Mouse (Mus musculus) testis, postnatal 10 days (tissue): ENCODE data around the gene B4galnt2.
A peak's percentile ranks its signal among the peaks of the same experiment; 100 is the strongest.
"Not testable (repeated sequence)": the region's sequence is repeated elsewhere in the genome, so short reads cannot be mapped to it uniquely, and the experiment has no call there.

Experiments
- DNase-seq: peaks from one replicate; pipeline ENCODE4 v3.0.0; 2021; ENCODE audit warnings: low spot score

B4galnt2 gene

DNA sequence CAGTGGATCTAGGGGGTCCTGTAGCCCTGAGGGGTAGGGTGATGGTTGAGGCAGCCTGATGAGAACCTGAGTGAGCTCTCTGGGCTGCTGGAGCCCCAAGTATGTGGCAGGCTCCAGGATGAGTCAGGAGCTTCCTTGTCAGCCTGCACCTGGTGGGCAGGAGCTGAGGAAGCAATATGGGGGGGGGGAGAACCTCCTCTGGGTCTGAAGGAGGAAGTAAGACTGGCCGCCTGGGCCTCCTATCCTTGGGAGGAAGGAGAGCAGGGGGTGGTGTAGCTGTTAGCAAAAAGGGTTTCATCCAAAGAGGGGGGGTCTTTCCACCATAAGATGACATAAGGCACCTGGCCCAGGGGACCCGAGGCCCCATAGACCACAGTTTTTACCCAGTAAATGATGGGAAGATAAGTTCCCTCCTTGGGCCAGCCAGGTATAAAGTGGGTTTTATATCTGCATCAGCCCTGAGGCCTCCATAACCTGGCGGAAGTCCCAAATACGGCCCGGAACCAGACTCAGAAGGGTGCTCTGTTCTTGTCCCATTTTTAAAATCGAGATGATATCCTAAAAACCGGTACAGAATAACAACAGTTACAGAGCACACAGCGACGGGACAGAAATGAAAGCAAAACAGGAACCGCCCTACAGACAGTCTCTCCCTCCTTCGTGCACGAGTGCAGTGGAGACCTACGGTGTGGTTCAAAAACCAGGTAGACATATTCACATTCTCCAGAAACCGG, 18.1 kb downstream of the B4galnt2 start:
- DNase-seq, result no peak

DNA sequence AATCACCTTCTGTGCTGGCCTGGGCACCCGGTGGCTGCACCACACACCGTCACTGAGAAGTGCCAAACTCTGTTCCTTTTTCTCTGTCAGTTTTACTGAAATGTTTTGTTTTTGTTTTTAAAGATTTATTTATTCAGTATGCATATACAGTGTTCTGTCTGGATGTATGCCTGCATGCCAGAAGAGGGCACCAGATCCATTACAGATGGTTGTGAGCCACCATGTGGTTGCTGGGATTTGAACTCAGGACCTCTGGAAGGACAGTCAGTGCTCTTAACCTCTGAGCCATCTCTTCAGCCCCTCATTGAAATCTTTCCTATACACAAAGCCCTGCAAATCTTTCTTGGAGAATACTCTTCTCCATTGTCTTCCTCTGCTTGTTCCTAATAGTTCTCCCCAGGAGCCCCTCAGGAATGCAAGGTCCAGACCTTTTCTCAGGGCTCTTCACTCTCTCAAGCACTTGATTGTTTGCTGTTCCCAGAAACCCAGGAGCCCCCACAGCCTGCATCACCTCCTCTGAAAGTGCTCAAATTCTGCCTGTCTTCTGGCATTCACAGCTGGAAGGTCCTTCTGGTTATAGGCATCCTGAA, 24.1 kb downstream of the B4galnt2 start:
- no peak for DNase-seq

DNA sequence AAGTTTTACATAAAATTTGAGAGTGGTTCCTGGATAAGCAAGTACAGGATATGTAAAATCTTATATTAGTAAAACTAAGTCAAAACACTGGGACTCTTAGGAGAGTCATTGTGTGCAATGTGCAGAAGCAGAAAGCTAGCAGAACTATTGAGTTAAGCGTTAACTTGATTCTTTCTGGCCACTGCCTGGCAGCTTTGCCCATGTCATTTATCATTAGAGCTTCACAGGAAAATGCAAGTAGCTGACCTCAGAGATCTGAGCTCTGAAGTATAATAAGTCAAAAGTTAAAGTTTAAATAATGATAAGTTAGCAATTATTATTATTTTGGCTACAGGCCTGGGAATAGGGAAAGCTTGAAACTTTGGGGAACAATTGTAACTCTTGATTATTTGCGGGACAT, 34.8 kb downstream of the B4galnt2 start:
- DNase-seq, result not testable (repeated sequence)

DNA sequence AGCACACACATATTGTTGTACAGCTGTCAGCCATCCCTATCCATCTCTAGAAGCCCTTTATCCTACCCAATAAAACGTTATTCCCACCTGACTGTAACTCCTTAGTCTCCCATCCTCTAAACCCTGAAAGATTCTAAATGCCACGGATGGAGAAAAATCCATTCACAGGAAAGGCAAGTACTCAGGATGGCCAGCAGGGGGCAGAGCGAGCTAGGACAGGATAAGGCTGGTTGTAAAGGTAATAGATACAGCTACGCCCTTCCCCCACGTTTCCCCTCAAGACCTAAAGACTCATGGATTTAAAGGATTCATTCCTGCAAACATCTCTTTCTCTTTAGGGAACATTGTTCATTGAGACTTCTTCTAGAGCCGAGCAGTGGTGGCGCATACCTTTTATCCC, 38.4 kb downstream of the B4galnt2 start:
- DNase-seq, result peak; percentile 83

DNA sequence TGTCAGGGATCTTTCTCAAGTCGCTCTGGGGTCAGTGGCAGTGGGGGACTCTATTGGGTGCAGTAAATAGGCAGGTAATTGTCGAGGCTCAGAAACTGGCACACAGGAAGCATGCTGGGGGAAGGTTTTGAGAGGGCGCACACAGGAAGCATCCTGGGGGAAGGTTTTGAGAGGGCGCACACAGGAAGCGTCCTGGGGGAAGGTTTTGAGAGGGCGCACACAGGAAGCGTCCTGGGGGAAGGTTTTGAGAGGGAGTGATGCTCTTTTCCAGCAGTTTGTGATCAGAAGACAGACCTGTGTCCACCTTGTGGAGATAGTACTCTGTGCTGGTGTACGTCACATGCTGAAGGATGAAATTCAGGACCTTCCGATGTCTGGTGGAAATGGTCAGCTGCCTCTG, 38.9 kb downstream of the B4galnt2 start:
- no peak for DNase-seq

DNA sequence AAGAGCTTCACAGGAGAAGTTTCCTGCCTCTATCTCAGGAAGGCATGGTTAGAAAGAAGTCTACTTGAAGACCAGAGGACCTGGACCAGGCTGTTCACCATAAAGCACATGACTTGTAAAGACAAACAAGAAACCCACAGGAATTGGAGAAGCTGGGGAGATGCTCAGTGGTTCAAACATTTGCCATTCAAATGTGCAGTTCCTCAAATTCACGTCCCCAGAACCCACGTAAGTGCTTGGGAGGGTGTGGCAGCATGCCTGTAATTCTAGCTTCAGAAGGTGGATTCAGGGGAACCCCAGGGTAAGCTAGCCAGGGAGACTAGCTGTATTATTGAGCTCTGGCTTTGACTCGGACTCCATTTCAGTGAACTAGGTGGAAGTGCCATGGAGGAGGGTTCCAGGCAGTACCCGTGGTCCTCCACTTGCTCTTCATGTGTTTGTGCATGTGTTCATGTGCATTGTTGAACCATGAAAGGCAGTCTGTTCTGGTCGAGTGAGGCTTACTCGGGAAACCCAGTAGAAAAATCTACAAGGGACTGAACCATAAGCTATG, 44.7 kb downstream of the B4galnt2 start:
- no peak for DNase-seq

DNA sequence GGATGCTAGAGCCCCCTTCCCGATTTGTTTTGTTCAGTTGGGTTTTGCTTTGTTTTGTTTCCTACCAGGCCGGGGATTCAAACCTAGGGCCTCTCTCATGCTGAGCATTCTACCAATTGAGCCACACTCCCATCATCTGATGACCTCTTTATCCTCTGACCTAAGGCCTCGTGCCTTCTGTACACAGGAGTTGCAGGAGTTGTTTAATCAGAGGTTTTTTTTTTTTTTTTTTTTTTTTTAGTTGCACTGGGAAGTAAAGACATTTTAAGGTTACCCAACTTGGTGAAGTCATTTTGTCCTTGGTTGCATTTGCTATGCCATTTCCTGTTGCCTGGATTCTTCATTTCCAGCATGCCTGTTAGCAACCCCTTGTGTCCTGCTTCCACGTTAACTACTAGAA, 45.2 kb downstream of the B4galnt2 start:
- no peak for DNase-seq

DNA sequence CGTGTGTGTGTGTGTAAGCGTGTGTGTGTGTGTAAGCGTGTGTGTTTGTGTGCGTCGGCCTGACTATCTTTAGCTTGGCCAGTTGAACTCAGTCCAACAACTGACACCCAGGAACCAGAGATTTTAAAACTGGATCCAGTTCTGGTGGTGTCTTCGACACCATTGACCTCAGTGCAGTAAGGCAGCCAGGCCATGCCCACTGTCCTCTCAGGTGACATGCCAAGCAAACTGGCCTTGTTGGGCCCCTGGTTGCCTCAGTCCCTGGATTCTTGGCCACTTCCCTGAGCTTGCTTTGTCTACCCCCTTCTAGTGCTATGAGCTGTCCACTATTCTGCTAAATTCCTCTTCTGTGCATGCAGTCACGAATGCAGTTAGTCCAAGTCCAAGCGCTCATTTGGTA, 53.3 kb downstream of the B4galnt2 start:
- no peak for DNase-seq

DNA sequence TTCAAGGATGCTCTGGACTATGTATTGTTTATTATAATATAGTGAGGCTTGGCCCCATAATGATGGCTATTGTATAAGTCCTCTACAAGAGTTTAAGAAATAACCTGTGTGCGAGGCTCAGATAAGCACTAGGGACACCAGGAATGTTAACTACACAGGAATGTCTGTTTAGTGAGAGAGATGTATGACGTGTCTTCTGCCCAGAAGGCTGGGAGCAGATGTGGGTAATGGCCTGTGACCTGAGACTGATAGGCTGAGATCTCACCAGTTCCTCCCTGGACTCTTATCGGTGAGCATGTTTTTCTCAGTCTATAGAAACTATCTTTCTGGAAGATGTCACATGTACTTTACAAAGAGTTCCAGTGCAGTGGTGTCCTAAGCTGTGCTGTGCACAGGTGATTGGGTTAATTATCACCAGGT, 54.6 kb downstream of the B4galnt2 start:
- no peak for DNase-seq

DNA sequence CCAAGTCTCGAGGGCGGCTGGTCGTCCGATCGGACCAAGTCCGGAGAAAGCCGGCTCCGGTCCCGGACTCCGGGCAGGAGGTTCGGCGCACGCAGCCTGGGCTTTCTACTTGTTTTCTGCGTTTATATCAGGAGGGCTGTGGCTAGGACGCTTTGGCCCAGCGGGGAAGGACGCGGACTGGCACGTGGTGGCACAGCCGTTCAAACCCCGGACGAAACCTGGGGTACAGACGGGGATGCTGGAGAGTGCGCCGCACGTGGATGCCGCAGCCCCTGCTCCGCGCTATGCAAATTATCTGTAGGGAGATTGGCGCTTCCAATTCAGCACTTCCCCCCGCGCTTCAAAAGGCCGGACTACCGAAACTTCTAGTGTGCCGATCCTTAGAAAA, 55.2 kb downstream of the B4galnt2 start:
- DNase-seq, result no peak

DNA sequence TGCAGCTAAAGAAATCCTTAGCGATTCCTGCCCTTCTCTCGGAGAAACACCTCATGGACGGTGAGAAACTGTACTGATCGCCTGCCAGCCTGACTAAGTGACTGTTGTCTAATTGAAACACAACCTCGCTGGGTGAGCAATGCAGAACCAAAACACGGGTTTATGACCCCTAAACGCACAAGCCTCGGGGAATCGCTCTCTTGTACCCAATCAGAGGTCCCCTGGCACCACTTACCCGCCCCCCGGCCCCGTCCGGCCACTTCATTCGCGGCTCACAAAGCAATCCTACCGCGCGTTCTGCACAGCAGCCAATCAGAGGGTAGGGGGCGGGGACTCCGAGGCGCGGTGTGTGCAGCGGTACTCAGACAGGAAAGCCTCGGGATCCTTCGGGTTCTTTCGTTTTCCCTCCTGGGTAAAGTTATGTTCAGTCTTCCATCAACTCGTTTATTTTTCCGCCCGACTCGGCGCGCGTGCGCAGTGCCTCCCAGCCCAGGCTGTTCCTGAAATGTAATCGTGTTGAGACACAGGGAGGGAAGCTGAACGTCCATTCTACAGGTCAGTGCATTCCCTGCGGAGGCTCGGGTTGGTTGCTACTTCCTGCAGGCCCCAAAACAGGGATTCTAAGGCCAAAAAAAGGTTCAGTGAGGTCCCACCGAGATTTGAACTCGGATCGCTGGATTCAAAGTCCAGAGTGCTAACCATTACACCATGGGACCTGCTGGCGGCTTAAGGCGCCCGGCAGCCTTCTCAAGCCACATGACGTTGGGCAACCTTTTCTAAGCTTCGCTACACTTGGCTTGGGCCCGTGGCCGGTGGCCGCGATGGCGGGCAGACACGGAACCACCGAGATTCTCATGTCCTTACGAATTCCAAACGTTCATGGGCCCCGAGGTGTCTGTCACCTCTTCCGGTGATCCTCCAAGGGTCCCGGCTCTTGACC, 55.9 kb downstream of the B4galnt2 start:
- peak; percentile 97 for DNase-seq

DNA sequence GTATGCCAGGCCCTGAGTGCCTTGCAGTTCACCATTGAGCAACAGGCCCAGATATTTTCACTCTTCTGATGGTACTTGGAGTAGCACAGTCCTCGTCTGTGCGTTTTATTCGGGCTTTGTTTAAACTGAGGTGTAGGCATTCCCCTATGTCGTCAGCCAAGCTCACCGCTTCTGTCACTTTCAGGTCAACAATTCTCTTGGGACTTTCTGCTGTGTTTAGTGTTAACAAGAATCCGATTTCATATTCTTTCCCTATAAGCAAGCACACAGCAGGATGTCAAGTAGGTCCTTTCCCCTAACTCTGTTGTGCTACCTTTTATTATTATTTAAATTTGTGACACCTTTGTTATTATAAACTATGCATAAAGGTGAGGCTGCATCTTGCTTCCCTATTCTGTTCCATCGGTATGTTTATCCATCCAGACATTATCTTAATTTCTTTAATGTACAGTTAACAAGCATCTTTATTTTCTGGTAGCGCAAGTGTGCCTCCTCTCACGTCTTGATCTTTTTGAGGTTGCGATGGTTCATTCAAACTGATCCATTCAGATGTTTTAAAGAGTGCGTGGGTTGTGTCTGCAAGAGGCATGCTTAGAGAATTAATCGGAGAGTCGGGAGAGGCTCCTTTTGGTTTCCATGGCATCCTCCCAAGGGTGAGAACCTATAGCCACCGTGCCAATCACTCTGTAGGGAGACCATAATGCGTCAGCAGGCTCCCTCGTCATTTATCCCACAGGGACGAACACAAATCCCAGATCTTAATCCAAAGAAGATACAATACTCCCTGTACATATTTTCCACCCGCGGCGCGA, 56.8 kb downstream of the B4galnt2 start:
- no peak for DNase-seq

DNA sequence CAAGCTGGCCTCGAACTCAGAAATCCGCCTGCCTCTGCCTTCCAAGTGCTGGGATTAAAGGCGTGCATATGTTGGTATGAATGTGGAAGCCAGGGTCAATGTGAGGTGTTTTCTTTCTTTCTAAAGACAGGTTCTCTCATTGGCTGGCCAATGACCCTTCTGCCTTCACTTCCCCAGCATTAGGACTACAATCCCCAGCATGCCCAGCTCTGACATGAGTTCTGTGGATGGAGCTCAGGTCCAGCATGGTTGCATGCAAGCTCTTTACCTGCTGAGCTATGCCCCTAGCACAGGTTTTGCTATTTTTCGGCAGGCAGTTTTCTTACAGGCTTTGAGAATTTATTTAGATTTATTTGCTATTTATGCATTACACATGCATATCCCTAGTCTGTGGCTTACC, 57.4 kb downstream of the B4galnt2 start:
- no peak for DNase-seq

DNA sequence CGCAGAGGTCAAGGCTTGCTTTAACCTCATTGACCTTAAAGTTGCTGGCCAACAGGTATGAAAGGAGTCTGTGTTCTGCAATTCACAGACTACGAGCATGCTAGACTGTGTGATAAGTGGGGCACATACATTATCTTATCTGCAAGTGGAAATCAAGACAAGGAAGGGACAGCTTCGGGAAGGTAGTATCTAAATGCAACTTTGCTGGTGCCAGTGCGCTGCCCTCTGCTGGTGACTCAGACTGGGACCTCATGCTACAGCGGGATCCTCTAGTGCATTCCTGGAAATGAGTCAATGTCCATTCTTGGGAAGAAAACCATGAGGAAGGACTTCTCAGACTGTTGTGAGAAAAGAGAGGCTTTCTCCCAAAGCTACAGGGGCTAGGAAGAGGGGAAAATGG, 61.0 kb downstream of the B4galnt2 start:
- DNase-seq, result peak; percentile 81

DNA sequence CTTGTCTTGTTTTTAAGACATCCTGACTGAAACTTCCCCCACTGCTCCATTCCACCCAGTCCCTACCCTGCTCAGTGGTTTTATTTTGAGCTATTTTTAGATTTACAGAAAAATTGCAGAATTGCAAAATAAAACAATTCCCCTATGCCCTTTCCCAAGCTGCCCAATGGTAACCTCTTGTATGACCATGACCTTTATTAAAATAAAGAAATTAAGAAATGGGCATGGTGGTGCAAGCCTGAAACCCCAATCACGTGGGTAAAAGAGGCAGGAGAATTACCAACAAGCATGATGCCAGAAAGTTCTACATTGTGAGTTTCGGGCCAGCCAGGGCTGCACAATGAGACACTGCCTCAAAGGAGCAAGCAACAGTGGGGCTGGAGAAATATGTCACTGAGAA, 63.8 kb downstream of the B4galnt2 start:
- DNase-seq, result no peak

DNA sequence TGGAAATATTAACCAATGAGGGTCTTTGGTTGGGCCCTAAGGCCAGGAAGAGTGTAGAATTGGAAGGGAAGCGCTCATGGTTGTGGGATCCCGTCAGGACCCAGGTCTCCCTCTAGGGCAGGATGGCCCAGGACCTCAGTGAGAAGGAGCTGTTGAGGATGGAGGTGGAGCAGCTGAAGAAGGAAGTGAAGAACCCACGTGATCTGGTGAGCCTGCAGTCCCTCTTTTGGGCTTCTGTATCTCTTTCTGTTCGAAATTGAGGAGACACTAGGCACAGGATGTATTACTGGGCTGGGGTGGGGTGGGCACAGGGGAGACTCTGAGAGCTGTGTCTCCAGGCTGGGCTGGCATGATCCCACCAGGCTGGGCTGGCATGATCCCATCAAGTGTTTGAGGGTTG, 69.8 kb downstream of the B4galnt2 start:
- DNase-seq, result no peak

DNA sequence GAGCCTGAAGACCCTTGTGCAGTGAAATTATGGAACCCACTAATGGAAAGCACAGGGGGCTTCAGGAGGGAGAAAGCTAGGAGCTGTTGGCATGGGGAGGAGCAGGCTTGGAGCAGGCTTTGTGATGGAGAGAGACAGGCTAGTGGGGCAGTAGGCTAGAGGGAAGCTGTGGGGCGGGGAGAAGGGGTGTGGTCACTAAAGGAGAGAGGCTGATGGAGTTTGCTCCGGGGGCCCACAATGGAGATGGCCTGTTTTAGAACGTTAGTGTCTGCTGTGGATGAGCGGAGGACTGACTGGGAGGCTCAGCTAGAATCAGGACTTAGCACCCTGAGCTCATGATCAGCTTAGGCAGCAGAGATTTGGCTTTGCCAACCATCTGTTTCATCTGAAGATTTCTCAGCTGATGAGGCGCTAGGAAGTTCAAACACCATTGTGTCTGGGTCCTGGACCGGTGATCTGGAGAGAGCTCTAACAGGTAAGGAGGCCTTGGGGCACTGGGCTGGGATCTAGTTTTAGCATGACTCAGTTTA, 71.2 kb downstream of the B4galnt2 start:
- DNase-seq, result no peak

DNA sequence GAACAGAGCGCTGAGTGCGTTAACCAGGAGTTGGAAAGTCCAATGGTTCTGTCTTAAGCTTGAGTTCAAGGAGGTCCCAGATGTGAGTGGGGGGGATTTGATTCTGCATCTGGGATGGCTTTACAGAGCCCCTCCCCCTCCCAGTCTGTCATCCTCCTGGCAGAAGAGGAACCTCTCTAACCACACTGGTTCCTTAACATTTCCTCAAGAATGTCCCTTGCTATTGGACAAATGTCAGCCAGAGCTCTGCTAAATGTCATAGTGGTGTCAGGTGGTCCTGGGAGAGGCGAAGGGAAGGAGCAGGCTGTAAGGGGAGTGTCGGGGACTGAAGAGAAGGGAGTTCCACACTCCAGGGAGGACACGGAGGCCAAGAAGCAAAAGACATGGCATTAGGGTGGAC, 71.7 kb downstream of the B4galnt2 start:
- no peak for DNase-seq

DNA sequence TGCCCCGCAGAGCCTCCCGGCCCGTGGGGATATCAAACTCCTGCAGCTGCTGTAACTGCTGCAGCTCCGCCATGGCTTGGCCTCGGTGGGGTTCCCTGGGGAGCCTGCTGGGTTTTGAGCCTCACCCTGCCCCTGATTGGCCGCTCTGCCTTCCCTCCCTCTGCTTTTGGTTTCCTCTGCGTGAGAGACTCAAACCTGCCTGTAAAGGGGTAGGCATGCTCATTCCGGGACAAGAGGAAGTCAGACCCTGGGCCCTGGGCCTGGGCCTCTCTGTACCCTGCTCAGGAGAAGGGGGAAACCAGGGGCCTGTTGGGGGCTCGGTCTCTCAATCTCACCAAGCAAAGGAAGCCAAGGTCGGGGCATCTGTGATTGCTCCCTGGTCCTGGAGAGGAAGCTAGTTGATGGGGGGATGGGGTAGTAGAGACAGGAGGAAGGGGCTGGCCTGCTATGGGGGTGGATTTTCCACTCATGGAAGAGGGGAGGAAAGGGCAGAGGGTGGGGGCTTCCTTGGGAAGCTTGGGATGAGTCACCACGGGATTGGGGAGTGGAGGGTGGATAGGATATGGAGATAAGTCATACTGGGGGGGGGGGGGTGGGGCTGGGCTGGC, 72.5 kb downstream of the B4galnt2 start, which contains the start of gene Abi3:
TSS of gene Abi3 (minus strand) at position 403 of the 608 bp plus-strand sequence.
- DNase-seq, result no peak

DNA sequence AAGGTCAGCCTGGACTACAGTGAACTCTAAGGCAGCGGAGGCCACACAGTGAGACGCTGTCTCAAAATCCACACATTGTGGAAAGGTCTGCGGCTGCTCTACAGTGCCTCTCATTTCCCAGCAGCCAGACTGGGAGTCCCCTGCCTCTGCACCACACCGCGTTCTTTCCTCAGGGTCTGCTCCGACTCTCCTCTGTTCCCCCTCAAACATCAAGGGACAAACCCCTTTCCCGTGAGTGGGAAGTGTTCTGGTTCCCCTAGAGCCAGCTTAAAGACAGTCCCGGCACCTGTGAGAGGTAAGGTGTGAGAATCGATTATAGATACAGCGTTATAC, 73.2 kb downstream of the B4galnt2 start:
- no peak for DNase-seq
